Mouse (Mus musculus) CD4-positive, CD25-positive, alpha-beta regulatory T cell, adult 2 months (primary cell): ENCODE measurements around the gene Cyp4b1.
"Not testable (repeated sequence)": the region's sequence is repeated elsewhere in the genome, so short reads cannot be mapped to it uniquely, and the experiment has no call there.

Experiments
- DNase-seq: peaks from one replicate; pipeline ENCODE4 v3.0.0-alpha.2; 2012; ENCODE audit warnings: low read depth, low spot score

Gene Cyp4b1

GRCm38 (mm10) chr4:115647580-115647979, at the start of gene Cyp4b1:
Cyp4b1 (minus strand) TSS chr4:115647723.
- no peak for DNase-seq

DNA sequence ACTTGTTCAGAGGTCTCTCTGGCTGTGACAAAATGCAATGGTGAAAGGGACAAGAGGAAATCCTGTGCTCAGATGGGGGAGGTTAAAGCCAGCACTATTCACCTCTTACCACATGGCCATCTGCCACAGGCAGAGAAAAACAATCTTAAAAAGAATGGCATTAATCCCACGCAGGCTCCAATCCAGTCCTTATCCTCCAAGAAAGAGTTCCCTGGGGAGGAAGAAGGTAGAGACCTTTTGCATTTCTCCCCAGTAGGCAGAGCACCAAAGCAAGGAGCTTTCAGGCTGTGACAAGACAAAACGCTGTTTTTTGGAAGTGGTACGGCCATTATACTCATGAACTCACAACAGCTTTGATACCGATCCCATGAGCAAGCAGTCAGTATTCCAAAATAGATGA, 38.8 kb upstream of the Cyp4b1 start:
- DNase-seq: no peak

GRCm38 (mm10) chr4:115659190-115659589, 11.7 kb upstream of the Cyp4b1 start:
- DNase-seq: no peak

- no peak for DNase-seq
These were observed 10.3 kb upstream of the Cyp4b1 start for GRCm38 (mm10) chr4:115657867-115658249.

- DNase-seq: no peak
These were observed 9.8 kb upstream of the Cyp4b1 start for GRCm38 (mm10) chr4:115657104-115657866.

DNA sequence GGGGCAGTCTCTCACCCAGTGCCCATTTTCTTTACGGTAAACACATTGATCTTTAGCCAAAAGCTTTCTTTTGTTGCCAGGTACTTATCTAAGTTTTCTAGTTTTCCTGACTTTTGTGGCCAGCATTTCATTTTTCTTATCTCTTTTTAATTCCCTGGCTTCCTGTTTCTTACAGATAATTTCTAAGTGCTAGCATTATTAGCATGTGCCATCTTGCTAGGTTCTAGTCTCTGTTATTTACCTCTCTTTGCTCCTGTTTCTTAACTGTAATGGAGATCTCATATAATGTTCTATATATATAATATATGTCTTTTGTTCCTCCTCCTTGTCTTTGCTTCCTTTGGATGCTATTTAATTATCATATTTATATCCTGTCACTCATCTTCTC, 9.0 kb upstream of the Cyp4b1 start:
- not testable (repeated sequence) for DNase-seq

DNA sequence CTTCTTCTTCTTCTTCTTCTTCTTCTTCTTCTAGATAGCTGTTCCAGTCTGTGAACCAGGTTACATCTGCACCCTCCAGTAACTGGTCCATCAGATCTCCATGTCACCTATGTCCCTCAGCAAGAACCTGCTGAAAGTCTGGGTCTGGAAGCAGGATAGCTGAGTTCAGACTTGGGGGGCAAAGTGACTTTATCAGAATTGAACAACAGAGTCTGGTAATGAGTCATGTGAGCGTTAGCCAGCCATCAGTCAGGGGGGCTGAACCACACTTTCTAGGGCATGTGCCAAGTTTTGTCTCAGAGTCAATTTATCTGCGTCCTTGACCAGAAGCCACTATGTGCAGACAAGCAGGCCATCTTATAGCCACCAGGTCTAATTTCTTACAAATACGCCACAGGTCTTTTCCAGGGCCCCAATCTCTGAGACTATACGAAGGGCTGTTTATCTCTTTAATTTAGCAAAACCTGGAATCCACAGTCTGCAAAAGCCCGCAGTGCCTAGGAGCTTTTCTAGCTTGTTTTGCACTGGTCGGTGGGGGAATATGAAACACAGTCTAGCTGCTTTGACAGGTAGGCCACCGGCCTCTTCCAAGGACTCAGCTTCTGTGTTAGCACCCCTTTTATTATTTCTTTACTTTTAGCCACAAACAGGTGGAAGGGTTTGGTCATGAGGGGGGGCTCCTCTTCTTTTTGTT, 8.5 kb upstream of the Cyp4b1 start:
- DNase-seq: not testable (repeated sequence)

DNA sequence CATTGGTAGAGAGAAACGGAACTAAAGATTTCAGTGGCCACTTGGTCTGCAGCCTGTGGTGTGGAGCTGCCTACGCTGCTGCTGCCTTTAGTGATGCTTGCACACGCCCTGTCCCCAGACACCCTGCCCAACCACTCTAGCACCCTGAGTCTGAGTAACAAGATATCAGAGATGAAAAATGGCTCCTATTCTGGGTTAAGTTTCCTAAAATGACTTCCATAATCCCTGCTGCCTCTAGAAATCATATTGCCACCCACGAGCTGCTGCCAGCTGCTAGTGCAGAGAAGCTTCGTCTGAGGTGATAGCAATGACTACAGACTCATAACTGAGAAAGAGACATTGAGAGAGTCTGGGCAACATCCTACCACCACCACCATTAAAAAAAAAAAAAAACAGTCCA, 3.3 kb upstream of the Cyp4b1 start:
- no peak for DNase-seq

GRCm38 (mm10) chr4:115649344-115649743, 1.8 kb upstream of the Cyp4b1 start:
- DNase-seq: no peak

GRCm38 (mm10) chr4:115648752-115649151, 1.2 kb upstream of the Cyp4b1 start:
- no peak for DNase-seq

DNA sequence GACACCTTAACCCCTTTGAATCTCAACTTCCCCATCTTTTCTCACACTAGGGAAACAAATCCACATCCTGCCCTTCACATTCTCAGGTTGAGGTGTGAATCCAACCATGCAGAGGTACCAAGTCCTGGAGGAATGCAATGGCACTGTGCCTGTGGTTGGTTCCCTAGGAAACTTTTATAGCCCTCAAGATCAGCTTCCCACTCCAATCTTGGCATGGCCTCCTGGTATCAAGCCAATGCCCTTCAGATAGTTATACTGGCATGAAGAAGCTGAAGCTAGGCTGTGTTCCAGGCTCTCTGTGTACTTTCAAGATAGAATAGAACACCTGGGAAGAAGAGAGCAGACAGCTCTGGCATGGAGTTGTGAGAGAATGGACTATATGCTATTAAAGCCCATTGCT, 2.2 kb downstream of the Cyp4b1 start:
- no peak for DNase-seq

DNA sequence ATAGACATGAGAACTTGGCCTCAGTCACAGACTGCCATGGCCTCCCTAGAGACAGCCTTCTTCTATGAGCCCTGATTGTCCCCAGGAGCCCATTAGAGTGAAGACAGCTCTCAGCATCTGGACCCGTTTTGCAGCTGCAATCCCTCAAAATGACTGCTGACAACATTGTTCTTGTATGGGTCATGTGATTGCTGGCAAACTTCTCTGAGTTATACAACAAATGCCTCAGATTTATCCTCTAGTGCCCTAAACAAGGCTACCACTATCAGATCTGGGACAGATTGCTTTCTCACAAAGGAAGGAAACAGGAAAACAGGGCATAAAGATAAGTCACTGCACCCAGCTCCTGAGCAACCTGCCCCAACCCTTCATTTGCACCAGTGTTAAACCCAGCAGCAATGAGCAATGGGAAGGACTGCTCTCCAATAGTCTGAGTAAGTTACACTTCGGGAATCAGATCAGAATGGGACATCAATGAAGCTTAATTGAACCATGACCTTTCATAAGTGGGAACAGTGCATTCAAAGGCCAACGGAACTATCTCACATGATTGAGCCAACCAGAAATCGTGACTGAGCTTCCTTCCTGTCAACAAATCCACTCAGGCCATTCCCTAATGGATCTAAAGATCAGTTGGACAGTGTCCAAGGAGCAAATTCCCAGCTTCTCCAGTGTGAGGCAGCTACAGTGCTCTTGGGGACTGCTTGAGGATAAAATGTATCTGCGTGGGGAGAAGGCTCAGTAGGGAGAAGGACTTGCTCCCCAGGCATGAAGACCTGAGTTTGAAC, 4.4 kb downstream of the Cyp4b1 start:
- no peak for DNase-seq

DNA sequence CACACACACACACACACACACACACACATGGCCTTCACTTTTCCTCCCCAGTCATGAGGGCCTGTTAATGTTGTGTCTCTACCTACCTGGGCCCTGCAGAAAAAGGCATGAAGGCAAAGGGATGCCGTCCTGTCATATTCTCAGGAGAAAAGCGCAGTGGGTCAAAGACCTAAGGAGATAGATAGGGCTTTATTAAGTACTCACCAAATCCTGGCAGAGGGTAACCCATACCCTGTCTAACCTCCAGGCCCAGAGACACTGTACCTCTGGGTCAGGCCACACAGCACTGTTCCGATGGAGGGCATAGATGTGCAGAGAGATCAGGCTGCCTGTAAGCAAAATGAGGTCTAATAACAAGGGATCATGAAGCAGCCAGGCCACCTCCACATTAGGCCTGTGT, 22.0 kb downstream of the Cyp4b1 start:
- DNase-seq: not testable (repeated sequence)

DNA sequence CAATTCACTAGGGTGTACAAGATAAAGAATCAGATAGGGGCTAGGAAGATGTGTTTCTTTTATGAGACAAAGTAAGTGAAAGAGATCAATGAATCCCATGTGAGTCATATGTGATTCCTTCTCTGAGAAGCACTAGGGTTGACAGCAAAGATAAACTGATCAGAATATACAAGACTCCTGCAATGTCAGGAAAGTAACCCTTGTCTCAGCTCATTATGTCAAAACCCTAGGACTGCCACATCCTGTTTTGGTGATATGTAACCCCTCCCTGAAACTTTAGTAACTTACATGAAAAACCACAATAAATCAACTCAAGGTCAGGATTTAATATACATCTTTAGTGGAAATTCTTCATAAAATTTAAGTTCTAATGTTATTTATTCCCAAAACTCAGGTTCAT, 33.5 kb downstream of the Cyp4b1 start:
- no peak for DNase-seq

- not testable (repeated sequence) for DNase-seq
These were observed 46.9 kb downstream of the Cyp4b1 start, which contains the start of gene Cyp4a32 for GRCm38 (mm10) chr4:115600611-115601010. Cyp4a32 (plus strand) TSS chr4:115600969.

GRCm38 (mm10) chr4:115596824-115597336, 50.6 kb downstream of the Cyp4b1 start:
- no peak for DNase-seq

DNA sequence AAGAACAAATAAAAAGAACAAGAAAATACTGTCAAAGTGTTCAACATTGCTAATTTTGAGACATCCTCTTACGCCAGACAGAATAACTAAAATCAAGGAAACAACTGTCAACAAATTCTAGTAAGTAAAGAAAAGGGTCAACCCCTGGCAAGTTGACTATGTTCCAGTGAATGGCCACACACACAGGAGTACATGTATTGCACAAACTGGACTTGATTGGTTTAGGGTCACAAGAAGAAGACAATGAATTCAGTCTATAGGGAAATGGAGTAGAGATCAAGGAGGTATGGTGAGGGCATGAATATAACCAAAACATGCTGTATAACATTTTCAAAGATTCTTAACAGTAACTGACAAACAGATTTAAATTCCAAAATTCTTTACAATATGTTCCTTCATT, 51.2 kb downstream of the Cyp4b1 start:
- DNase-seq: no peak

DNA sequence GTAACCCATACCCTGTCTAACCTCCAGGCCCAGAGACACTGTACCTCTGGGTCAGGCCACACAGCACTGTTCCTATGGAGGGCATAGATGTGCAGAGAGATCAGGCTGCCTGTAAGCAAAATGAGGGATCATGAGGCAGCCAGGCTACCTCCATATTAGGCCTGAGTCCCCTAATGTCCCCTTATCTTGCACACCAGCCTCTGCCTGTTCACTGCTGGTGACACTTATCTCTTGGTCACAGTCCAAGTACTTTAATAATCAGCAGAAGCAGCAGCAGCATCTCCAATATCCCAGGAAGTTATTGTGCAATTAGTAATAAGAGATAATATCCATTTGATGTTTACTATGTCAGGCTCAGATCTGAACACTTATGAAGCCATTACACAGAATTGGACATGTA, 64.5 kb downstream of the Cyp4b1 start:
- no peak for DNase-seq

GRCm38 (mm10) chr4:115575776-115576175, 71.7 kb downstream of the Cyp4b1 start:
- DNase-seq: no peak

DNA sequence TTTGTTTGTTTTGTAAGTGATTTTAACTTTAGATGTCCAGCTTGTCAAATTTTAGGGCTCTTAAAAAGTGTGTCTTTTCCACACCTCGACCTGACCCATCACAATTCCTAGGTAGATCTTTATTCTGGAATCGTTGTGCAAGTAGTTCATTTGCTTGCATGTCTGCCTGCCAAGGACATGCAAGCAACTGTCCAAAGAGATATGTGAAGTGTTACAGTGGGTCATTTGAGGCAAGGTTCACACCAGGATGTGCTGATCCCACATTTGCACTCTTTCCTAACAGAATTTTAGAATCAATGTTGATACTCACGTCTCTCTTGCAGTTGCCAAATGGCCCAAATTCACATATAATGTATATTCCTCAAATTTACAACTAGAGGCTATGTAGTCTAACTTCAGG, 72.3 kb downstream of the Cyp4b1 start:
- DNase-seq: no peak
